Mouse (Mus musculus) kidney, postnatal 14 days (tissue): ENCODE data around the gene 1110032F04Rik.
"Not testable (repeated sequence)": the region's sequence is repeated elsewhere in the genome, so short reads cannot be mapped to it uniquely, and the experiment has no call there.

Source experiments
- DNase-seq: peaks from one replicate; pipeline ENCODE4 v3.0.0; 2022; ENCODE audit warnings: mixed read lengths

Gene 1110032F04Rik

GRCm38 (mm10) chr3:68869211-68869690, at the start of gene 1110032F04Rik:
Gene 1110032F04Rik, plus strand, starts transcription at chr3:68869586.
- DNase-seq: peak; percentile 61

- peak; percentile 24 for DNase-seq
These were observed 48.0 kb upstream of the 1110032F04Rik start for GRCm38 (mm10) chr3:68821406-68821805.

- peak; percentile 75 for DNase-seq
These were observed 47.5 kb upstream of the 1110032F04Rik start for GRCm38 (mm10) chr3:68821926-68822341.

GRCm38 (mm10) chr3:68823876-68824764, 45.3 kb upstream of the 1110032F04Rik start:
- peak; percentile 18 for DNase-seq

GRCm38 (mm10) chr3:68824765-68825090, 44.7 kb upstream of the 1110032F04Rik start:
- peak; percentile 27 for DNase-seq

GRCm38 (mm10) chr3:68825151-68825550, 44.2 kb upstream of the 1110032F04Rik start:
- DNase-seq: peak; percentile 28

- DNase-seq: no peak
These were observed 41.7 kb upstream of the 1110032F04Rik start for GRCm38 (mm10) chr3:68827671-68828070.

- no peak for DNase-seq
These were observed 39.4 kb upstream of the 1110032F04Rik start for GRCm38 (mm10) chr3:68829944-68830343.

GRCm38 (mm10) chr3:68836857-68837499, 32.4 kb upstream of the 1110032F04Rik start:
- DNase-seq: no peak

GRCm38 (mm10) chr3:68840206-68840605, 29.2 kb upstream of the 1110032F04Rik start:
- peak; percentile 12 for DNase-seq

- DNase-seq: no peak
These were observed 25.4 kb upstream of the 1110032F04Rik start for GRCm38 (mm10) chr3:68844025-68844424.

- no peak for DNase-seq
These were observed 21.1 kb upstream of the 1110032F04Rik start for GRCm38 (mm10) chr3:68848323-68848722.

- no peak for DNase-seq
These were observed 17.0 kb upstream of the 1110032F04Rik start for GRCm38 (mm10) chr3:68852414-68852813.

- DNase-seq: peak; percentile 44
These were observed 543 bp downstream of the 1110032F04Rik start for GRCm38 (mm10) chr3:68869691-68870567.

- no peak for DNase-seq
These were observed 1.2 kb downstream of the 1110032F04Rik start for GRCm38 (mm10) chr3:68870568-68870950.

- DNase-seq: no peak
These were observed 4.7 kb downstream of the 1110032F04Rik start for GRCm38 (mm10) chr3:68874079-68874478.

- no peak for DNase-seq
These were observed 17.5 kb downstream of the 1110032F04Rik start for GRCm38 (mm10) chr3:68886845-68887244.

GRCm38 (mm10) chr3:68895426-68895825, 26.0 kb downstream of the 1110032F04Rik start:
- DNase-seq: no peak

- no peak for DNase-seq
These were observed 27.8 kb downstream of the 1110032F04Rik start for GRCm38 (mm10) chr3:68897154-68897553.

GRCm38 (mm10) chr3:68902636-68903035, 33.2 kb downstream of the 1110032F04Rik start:
- DNase-seq: not testable (repeated sequence)

GRCm38 (mm10) chr3:68904902-68905778, 35.8 kb downstream of the 1110032F04Rik start:
- no peak for DNase-seq

GRCm38 (mm10) chr3:68907509-68907908, 38.1 kb downstream of the 1110032F04Rik start:
- no peak for DNase-seq
